Mouse (Mus musculus) adrenal gland, adult 18-20 months (tissue): ENCODE measurements around the gene Stk39. TPM values are rescaled to one million over a fixed set of nuclear protein-coding genes. Genes with fewer than 3 reads are reported as not detected.
A peak's percentile ranks its signal among the peaks of the same experiment; 100 is the strongest.

Experiments
- DNase-seq, 2 experiments: peaks; one replicate each; pipeline ENCODE4 v3.0.0; 2021 to 2022; ENCODE audit warnings: low spot score in 2 of 2
- total RNA-seq, 2 experiments: library from RNA; stranded (reverse); gene quantifications; 1 replicate in 1 of 2; 2 replicates in 1 of 2; pipeline ENCODE4 v1.2.3; 2021

The Stk39 gene
- total RNA-seq, 2 experiments from 2014 or later: 48.1 to 55.6 TPM

- DNase-seq: no peak
These were observed 7.6 kb downstream of the Stk39 start for GRCm38 (mm10) chr2:68464456-68464855.

GRCm38 (mm10) chr2:68463801-68464200 lies 8.3 kb downstream of the Stk39 start:
- no peak for DNase-seq

GRCm38 (mm10) chr2:68458115-68458514 lies 14.0 kb downstream of the Stk39 start:
- no peak for DNase-seq

- DNase-seq: no peak
These were observed 14.5 kb downstream of the Stk39 start for GRCm38 (mm10) chr2:68457455-68458032.

GRCm38 (mm10) chr2:68456899-68457298 lies 15.2 kb downstream of the Stk39 start:
- DNase-seq: no peak

GRCm38 (mm10) chr2:68452379-68452778 lies 19.7 kb downstream of the Stk39 start:
- peak in 1 of 2 experiments; percentile 56 for DNase-seq

- no peak for DNase-seq
These were observed 24.0 kb downstream of the Stk39 start for GRCm38 (mm10) chr2:68448035-68448434.

- no peak for DNase-seq
These were observed 28.9 kb downstream of the Stk39 start for GRCm38 (mm10) chr2:68443141-68443540.

- no peak for DNase-seq
These were observed 29.9 kb downstream of the Stk39 start for GRCm38 (mm10) chr2:68442113-68442717.

- no peak for DNase-seq
These were observed 32.5 kb downstream of the Stk39 start for GRCm38 (mm10) chr2:68439614-68440013.

GRCm38 (mm10) chr2:68437920-68438319 lies 34.1 kb downstream of the Stk39 start:
- DNase-seq: no peak

- DNase-seq: no peak
These were observed 34.9 kb downstream of the Stk39 start for GRCm38 (mm10) chr2:68437216-68437615.

- DNase-seq: no peak
These were observed 35.8 kb downstream of the Stk39 start for GRCm38 (mm10) chr2:68436305-68436704.

GRCm38 (mm10) chr2:68435494-68436255 lies 36.4 kb downstream of the Stk39 start:
- no peak for DNase-seq

GRCm38 (mm10) chr2:68434997-68435396 lies 37.1 kb downstream of the Stk39 start:
- no peak for DNase-seq

GRCm38 (mm10) chr2:68434576-68434975 lies 37.5 kb downstream of the Stk39 start:
- no peak for DNase-seq

- no peak for DNase-seq
These were observed 38.2 kb downstream of the Stk39 start for GRCm38 (mm10) chr2:68433736-68434312.

- DNase-seq: no peak
These were observed 39.2 kb downstream of the Stk39 start for GRCm38 (mm10) chr2:68432834-68433233.

GRCm38 (mm10) chr2:68431024-68431962 lies 40.8 kb downstream of the Stk39 start:
- no peak for DNase-seq

- no peak for DNase-seq
These were observed 41.6 kb downstream of the Stk39 start for GRCm38 (mm10) chr2:68430493-68430892.

- no peak for DNase-seq
These were observed 42.6 kb downstream of the Stk39 start for GRCm38 (mm10) chr2:68429436-68429835.
